Mouse (Mus musculus): ENCODE data around the gene Ccdc9.
A peak's percentile ranks its signal among the peaks of the same experiment; 100 is the strongest.
"Not testable (repeated sequence)": the region's sequence is repeated elsewhere in the genome, so short reads cannot be mapped to it uniquely, and the experiment has no call there.

The Ccdc9 gene

DNA sequence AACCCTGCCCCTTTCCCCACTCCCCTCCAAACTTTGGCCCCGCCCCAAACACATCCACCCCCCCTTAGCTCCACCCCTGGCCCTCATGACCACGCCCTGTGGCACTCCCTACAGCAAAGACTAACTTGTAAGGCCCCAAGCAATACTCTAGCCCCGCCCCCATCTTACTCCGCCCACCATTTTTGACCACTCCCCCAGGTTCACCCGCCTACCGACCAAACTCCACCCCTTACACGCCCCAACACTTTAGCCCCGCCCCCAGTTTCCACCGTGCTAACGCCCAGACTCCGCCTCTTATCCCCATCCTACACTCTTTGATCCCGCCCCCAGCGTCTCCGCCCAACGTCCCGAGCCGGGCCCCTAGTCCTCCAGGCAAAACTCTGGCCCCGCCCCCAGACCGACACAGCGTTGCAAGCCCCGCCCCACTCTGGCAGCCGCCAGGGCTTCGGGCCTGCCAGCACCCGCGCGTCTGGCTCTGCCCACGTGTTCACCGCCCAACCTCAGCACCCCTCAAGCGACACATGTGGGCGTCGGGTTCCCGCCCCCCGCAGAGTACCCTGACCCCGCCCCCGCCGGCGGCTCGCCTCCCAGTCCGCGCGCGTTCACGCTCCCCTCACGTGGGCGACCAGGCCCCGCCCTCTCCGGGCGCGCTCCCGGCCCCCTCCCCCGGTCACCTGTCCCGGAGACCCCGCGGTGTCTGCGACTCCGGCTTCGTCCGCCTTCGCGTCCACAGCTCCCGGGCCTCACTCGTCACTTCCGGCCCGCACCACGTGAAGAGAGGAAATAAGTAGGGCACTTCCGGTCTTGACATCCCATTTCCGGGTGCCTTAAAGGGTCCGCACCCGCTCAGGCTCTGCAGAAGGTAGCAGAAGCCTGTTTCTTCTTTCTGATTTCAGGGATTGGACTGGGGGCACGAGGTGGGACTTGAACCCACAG is at the start of gene Ccdc9:
Ccdc9 (minus strand) TSS at position 770 of the 936 bp plus-strand sequence.
- peak; percentile 100 for DNase-seq

DNA sequence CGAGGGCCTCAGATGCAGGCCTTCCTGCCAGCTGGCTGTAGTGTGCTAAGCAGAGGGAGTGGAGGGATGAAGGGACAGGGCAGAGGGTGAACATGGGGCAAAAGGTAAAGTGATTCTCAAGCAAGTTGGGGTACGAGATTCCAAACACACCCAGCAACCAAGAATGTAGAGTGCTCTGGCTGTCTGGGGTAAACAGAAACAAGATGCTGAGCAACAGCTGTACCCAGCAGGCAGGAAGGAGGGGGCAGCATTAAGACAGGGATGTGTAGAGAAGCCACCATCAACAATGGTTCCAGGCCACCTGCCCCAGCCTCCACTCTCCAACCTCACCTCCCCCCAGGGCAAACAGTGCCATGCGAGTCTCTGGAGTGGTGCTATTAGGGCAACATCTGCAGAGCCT is 42.6 kb upstream of the Ccdc9 start:
- no peak for DNase-seq

DNA sequence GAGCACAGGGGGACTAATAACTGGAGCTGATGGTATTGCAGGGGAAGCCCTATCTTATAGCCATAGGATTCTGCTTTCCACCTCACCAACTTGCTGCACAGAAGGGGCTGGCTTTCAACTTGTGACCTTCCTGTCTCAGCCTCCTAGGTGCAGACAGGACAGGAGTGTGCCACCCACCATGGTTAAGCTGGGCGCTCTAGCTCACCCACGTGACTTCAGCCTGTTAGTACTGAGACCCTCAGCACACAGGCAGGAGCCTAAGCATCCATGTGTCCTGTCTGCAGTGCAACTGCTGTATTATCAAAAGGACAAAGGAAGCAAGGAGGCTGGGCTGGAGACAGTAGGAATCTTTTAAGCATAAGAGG is 40.0 kb upstream of the Ccdc9 start:
- DNase-seq = no peak

DNA sequence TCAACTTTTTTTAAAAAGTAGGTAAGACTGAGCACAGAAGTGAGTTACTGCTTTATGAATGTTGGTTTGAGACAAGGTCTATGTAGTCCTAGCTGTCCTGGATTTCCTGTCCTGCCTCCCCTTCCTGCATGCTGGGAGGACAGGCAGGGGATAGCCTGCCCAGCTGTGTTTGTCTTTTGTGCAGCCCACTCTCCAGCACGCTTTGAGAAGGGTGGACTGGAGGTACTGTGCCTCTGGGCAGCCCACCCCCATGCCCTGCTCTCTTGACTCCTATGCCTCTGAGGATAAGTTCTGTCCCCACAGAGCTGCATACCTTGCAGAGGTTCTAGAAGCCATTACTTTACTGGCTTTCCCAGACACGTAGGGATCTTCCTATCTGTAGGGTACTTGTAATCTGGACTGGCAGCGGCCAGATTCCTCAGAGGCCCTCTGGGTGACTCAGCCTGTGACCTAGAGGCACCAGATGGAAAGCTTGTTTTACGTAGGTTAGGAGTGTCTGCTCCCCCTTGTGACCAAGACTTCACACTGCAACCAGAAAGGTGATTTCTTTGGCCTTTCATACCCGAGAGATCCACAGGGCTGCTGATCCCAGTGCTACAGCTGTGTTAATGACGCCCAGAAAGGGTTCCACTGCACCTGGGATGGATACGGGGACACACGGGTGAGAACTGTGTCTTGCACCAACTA is 39.5 kb upstream of the Ccdc9 start:
- DNase-seq = no peak

DNA sequence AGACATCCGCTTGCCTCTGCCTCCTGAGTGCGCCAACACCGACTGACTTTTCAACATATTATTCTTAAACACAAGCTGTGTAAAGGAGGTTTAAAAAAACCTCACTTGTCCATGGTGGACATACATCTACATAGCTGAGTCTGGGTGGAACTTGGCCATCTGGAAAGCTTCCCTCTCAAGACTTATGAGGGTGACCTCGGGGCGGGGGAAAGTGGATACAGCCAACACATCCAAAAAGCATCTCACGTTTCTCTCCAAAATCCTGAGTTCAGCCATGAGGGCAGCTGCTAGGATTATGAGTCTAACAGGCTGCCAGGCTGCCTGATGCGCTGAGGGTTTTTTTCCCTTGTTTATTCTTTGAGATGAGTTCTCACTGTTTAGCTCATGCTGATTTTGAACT is 38.1 kb upstream of the Ccdc9 start:
- DNase-seq = no peak

DNA sequence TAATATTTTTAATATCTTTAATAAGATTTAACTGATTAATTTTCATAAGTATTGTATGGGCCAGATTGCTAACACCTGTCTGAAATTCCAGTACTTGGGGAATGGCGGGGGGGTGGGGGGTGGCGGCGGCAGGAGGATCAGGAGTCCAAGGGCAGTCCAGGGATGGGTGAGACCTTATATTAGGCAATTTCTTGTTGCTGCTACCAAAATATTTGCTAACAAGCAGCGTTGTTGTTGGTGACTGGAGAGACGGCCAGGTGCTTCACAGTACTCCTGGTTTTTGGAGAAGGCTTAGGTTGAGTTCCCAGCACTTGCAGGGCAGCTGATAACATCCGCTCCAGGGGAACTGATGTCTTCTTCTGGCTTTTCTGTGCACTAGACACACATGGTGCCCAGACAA is 33.9 kb upstream of the Ccdc9 start:
- no peak for DNase-seq

DNA sequence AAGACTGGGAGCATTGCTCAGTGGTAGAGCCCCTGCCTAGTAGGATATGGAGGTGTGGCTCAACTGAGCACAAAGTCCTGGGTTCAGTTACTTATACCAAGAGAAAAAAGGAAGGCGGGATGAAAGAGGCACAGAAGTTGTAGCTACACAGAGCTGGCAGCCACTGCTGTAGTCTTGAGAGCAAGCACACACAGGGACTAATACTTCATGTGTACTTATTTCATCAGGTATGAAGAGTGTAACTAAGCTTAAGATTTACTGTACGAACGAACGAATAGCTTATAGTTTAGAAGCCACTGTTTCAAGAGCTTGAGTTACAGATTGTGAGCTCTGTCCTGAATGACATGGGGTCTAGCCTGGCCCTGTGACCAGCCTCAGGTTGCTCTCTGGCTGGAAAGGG is 32.6 kb upstream of the Ccdc9 start:
- no peak for DNase-seq

DNA sequence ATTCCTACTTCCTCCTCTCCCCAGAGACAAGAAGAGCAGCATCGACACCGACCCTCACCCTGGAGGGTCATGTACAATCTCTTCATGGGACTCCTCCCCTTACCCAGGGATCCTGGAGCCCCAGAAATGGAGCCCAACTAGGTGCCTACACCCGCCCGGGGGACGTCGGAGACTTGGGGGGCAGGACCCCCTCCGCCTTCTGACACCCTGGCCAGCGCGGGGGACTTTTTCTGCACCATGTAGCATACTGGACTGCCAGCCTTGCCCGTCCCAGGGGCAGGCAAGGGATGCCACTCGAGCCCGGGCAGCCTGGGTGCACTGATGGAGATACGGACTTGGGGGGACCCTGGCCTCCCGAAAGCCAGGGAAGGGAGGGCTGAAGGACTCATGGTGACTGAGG is 30.5 kb upstream of the Ccdc9 start:
- DNase-seq = no peak

DNA sequence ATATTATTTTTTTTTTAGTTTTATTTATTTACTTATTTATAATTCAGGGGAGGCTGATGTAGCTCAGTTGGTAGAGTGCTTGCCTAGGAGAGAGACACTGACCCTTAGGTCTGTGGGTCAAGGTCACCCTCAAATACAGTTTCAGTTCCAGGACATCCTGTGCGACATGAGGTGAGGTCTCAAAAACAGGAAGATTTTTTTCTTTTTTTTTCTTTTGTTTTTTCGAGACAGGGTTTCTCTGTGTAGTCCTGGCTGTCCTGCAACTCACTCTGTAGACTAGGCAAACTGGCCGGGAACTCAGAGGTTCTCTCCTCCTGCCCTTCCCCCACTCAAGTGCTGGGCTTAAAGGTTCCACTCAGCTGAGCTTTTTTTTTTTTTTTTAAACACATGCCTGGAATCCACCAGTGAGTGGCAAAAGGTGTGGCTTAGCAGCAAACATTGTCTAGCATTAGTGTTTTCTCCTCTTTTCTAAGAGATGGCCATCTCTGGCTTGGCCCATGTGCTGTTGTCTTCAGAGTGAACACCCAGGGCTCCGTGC is 28.7 kb upstream of the Ccdc9 start:
- DNase-seq = no peak

DNA sequence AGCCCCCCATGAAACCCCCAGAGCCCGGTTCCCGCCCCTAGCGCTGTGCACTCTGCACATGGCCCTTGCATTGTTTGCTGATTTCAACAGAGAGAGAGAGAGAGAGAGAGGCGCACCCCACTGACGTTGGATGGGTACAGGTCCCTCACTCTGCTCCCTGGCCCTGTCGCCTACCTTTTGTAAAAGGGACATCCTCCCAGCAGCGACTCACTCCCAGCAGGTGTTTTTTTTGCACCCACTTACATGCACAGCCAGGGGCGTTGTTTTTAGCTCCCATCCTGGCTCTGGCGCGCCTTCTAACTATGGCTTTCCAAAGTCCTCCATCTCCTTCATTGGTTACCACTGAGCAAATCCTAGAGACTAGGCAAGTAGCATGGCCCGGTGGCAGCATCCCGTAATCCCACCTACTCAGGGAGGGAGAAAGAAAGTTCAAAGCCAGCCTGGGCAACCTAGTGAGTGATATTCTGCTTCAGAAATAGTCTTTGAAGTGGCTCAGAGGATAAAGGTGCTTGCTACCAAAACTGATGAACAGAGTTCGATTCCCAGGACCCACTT is 27.7 kb upstream of the Ccdc9 start:
- DNase-seq = no peak

DNA sequence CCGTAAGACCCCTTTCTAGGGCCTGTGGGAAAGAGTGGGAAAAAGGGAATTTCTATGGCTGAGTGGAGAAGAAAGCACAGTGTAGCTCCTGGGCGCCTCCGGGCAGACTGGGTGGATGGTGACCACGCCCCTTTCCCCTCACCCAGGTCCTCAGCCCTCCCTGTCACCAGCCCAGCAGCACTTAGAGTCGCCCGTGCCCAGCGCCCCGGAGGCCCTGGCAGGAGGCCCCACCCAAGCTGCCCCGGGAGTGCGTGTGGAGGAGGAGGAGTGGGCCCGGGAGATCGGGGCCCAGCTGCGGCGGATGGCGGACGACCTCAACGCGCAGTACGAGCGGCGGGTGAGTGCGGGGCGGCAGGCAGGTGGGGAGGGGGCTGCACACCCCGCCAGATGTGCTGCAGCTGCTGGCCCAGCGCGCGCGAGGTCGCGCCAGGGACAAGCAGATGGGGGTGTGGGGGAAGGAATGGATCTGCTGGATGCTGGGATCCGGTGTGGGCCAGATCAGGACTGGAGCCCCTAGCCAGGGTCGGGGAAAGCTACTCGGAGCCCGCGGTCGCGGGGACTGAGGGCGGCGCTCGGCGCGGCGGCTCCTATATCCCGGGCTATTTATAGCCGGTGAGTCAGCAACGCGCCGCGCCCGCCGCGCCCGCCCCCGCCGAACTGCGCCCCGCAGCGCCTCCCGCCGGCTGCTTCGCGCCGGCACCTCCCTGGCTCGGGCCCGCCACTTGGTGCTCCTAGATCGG is 27.1 kb upstream of the Ccdc9 start:
- peak; percentile 86 for DNase-seq

DNA sequence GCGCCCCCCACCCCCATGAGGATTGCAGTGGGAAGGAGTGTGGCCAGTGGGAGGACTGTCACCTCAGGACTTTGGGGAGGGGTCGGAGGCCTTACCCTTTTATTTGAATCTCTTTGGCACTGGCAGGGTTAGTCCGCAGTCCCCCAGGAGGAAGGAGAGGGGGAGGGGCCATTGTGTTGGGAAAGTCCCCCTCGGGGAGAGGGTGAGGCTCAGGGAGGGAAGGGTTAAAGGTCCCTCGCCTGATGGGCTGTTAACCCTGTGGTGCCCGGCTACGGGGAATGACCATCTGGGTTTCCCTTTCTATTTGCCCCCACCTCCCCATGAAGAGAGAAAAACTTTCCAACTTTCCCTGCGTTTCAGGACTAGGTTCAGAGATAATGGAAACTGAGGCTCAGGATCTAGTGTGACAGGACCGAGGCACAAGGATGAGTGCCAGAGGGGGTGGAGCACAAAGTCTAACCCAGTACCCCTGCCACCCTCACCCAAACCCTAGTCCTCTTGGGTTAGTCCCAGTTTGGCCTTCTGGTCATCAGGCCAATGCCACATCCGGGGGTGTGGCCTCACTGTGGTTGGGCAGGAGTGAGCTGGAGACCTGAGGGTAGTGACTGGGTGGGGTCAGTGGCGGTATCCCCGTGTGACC is 26.2 kb upstream of the Ccdc9 start:
- DNase-seq = peak; percentile 51

DNA sequence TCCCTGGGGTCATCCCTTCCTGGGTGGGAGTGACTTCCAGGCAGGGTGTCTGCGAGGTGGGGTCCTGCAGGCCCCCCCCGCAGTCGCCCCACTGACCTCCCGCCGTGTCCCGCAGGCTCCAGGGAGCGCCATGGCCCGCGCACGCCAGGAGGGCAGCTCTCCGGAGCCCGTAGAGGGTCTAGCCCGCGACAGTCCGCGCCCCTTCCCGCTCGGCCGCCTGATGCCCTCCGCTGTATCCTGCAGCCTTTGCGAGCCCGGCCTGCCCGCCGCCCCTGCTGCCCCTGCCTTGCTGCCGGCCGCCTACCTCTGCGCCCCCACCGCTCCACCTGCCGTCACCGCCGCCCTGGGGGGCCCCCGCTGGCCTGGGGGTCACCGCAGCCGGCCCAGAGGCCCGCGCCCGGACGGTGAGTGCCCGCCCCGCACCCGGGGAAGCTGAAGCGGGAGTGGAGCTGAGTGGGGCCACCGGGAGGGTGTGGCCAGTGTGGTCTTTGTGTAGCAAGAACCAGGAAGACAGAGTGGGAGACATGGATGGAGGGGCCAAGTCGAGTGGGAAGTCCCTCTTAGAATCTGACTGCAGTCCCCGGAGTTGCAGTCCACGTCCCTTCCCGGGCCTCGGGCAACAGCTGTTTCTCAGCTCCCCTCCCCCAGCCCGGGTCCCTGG is 25.5 kb upstream of the Ccdc9 start:
- DNase-seq = no peak

DNA sequence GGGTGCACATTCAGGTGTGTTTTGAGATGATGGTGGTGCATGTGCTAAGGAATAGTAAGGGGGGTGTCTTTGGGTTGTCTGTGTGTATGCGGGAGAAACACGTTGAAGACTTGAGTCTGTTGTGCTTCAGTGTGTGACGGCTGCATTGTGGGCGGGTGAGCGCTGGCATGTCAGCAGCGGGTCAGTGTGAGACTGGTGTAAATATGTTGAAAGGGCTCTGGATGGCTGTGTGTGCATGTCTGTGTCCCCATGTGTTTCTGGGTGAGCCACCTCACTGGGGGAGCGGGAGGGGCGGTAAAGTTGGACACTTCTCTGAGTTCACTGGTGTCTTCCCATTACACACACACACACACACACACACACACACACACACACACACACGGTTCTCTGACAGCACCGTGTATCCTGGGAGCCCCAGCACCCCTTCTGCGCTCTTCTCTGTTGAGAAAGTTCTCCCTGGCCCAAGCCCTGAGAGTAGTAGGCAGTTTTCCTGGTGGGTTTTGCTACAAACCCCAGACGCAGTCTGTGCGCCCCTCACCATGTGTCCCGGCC is 24.9 kb upstream of the Ccdc9 start:
- DNase-seq = no peak

DNA sequence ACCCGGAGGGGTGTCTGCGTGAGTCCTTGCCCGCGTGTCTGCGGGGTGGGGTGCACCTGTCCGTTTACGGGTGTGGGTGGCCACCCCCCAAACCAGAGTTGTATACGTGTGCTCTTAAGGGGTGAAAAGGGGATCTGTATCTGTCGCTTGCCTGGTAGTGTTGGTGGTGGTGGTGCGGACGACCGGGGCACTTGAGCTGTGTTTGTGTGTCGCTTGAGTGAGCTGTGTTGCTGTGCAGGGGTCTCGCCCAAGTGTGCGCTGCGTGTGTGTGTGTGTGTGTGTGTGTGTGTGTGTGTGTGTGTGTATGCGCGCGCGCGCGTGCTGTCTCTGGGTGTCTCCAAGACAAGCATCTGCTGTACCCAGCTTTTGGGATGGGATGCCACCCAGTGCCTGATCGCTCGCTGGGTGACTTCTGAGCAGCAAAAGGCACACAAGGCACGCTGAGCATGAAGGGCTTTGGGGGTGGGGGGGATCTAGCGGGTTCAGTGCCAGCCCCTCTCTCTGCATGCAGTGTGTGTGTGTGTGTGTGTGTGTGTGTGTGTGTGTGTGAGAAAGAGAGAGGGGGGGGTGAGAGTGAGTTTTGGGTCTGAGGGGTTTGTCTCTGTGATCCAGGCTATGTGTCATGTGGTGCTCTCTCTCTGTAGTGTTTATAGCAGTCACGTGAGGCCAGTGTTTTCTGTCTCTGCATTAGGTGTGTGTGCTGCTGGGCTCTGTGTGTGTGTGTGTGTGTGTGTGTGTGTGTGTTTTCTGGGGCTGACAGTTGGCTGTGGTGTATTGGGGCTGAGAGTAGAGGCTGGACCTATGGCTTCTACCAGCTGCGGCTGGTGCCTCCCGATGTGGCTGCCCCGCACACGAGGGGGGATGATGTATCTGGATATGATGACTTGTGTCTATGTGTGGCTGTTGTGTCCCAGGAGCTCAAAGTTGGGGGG is 24.2 kb upstream of the Ccdc9 start:
- DNase-seq = peak; percentile 63

DNA sequence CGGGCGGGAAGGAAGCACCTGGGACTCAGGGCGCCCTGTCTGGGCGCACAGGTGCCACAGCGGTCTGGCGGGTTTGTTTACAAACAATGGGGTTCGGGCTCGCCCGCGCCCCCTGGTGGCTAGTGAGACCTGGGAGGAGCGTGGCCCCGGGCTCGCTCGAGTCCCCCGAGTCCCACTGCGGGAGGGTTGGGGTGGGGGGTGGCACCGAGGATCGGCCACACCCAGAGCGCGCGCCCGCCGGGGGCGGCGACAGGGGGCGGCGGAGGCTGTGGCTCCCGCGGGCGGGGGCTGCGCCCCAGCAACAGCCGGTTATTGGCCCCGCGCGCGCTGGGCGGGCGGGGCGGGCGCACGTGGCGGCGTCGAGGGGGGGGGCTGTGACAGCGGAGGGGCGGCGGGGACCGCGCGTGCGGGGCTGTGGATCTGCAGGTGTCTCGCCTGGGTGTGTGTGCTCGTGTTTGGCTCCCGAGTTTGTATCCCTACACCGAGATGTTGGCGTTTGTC is 23.5 kb upstream of the Ccdc9 start:
- DNase-seq = peak; percentile 81

DNA sequence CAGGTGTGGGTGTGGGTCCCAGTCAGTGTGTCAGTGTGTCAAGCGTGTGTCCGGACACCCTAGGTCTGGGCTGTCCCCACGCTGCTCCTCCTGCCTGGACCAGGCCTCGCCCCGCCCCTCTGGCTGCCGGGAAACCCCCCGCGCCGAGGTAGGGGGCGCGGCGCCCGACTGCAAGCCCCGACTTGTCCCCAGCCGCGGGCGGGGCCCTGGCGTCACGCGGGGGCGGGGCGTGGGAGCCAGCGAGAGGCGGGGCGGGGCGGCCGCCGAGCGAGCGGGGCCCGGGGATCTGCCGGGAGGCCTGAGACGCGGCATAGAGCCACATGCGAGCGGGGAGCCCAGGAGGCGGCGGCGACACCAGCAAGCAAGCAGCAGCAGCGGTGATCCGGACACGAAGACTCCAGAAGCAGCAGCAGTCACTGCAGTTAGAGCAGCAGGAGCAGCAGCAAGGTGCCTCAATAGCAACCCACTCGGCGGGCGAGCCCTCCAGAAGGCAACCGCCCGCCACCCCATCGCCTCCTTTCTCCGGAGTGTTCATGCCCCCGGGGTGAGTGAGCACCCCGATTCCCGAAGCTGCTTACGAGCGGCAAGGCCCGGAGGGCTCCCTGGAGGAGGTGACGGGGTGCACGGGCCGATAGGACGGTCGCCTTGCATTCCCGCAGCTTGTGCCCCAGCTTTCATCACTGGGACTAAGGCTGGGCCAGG is 22.9 kb upstream of the Ccdc9 start:
- peak; percentile 83 for DNase-seq

DNA sequence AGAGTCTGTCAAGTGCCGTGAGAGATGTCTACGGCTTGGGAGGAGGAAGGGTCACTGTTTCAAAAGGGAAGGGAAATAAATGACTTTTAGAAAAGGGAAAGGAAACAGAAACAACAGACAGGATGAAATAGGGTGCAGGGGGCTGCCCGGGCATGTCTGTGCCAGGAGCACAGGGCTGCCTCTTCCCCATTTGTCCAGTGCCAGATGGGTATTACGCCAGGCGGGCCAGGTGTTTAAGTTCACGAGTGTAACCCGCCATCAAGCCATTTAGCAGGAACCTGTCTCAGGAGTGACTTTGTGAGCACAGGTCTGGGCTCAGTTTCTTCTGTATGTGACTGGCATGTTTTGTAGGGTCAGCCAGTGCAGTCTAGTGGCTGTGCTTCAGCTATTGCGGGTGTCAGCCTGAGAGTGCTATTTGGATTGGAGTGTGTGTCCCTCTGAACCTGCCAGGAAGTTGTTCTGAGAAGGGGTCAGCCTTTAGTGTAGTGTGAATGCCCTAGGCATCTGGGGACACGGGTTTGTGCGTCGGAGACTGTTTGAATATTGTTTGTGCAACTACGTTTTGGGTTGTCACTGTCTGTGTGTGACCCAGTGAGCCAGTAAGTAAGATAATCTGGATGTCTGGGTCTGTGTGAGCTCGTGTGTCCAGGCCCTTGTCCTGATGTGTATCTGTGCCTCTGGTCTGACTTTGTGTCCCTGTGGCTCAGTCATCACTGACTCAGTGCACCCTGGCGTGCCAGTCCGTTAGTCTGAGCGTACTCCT is 22.1 kb upstream of the Ccdc9 start:
- no peak for DNase-seq

DNA sequence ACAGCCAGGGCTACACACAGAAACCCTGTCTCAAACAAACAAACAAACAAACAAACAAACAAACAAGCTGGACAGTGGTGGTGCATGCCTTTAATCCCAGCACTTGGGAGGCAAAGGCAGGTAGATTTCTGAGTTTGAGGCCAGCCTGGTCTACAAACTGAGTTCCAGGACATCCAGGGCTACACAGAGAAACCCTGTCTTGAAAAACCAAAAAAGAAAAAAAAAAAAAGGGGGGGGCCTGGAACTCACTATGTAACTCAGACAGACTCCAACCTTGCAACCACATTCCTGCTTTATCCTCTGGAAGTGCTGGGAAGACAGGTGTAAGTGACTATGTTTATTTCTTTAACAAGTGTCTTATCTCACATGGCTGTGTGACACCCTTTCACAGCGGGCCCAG is 21.5 kb upstream of the Ccdc9 start, which contains the start of gene Bbc3:
Bbc3 (plus strand) TSS at position 301 of the 400 bp plus-strand sequence.
- DNase-seq = not testable (repeated sequence)

Measured in right cerebral cortex, postnatal 14 days (tissue).